Mouse (Mus musculus) kidney, postnatal 36 days (tissue): ENCODE results near the gene Bcas3.

Source experiments
- DNase-seq, 2 experiments: peaks; one replicate each; pipeline ENCODE4 v3.0.0; 2021 to 2022; ENCODE audit warnings: mixed read lengths in 2 of 2

The Bcas3 gene

DNA sequence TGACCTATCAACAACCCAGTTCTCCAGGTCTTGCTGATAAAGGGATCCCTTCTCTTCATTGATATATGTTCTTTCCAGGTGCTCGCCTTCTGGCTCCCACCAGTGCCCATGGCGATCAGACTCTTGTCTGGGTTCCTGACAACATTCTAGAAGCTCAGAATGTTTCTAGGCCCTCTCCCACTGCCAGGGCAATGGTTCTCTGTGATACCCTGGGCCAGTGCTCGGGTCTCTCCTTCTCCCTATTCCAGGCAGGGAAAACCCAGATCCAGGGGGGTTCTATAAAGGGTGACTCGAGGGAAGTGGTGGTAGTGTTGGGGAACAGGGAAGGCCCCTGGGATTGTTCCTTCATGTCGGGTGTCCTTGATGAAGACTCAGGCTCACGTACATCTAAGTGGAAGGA, 497.3 kb downstream of the Bcas3 start, which contains the start of gene Gm11444:
Gene Gm11444 (minus strand): TSS at position 101 of the 400 bp plus-strand sequence.
- DNase-seq = no peak

DNA sequence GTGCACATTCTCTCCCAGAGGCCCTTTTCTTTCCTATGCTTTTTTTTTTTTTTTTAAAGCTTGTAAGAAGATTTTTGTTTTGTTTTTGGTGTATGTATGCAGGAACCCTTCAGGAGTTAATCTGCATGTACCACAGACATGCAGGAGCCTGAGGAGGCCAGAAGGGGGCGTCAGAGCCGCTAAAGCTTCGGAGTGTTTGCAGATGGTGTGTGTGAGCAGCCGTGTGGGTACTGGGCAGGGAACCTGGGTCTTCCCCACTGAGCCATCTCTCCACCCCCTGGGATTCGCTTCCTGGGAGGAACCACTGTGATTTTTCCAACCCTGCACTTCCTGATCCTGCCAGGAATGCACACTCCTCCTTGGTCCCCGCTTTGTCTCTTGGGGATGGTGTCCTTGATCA, 497.8 kb downstream of the Bcas3 start:
- peak in 1 of 2 experiments; percentile 27 for DNase-seq

- DNase-seq = no peak
These were observed 505.2 kb downstream of the Bcas3 start for GRCm38 (mm10) chr11:85857997-85858698.

- peak in 1 of 2 experiments; percentile 44 for DNase-seq
These were observed 511.4 kb downstream of the Bcas3 start for GRCm38 (mm10) chr11:85864363-85864762.
